Mouse (Mus musculus) embryonic facial prominence, embryonic 15.5 days (tissue): Measurements from ENCODE around the gene Sema4c. TPM values are rescaled to one million over a fixed set of nuclear protein-coding genes. Genes with fewer than 3 reads are reported as not detected.

ENCODE experiments used
- microRNA-seq: library from miRNA; unstranded; fragments of <30 nt; microRNA quantifications from one replicate; pipeline ENCODE4, GENCODE M21; 2016; ENCODE audit warnings: borderline number of aligned reads
- polyA plus RNA-seq: library from polyadenylated mRNA; unstranded; fragments of >200 nt; fragmentation: Nextera tagmentation; extraction: Ambion mirVana; gene quantifications from 2 replicates; pipeline ENCODE4 v1.2.1, GENCODE M21; 2015

Gene Sema4c
- polyA plus RNA-seq, 1 experiment from 2014 or later, result 18.6 TPM

Small RNAs within 50 kb of the gene (microRNA-seq; reads per million reads assigned to microRNA genes)
- not detected for gene Gm47280

Other genes with a start within 250 kb of the Sema4c start
- 42.2 TPM in 2 replicates for gene Kansl3, start 189.2 kb downstream of the Sema4c start, polyA plus RNA-seq
- gene Fer1l5, start 186.1 kb downstream of the Sema4c start, polyA plus RNA-seq, result 1.0 and 1.2 TPM in 2 replicates
- 45.9 and 52.0 TPM in 2 replicates for gene Lman2l, start 113.1 kb downstream of the Sema4c start, polyA plus RNA-seq
- 15.0 and 15.8 TPM in 2 replicates for gene Cnnm4, start 86.7 kb downstream of the Sema4c start, polyA plus RNA-seq
- gene Cnnm3, start 46.5 kb downstream of the Sema4c start, polyA plus RNA-seq, result 3.8 and 4.3 TPM in 2 replicates
- gene Ankrd23, start 21.5 kb downstream of the Sema4c start, polyA plus RNA-seq, result 17.6 and 21.6 TPM in 2 replicates
- gene Gm42417, start 18.9 kb downstream of the Sema4c start, polyA plus RNA-seq, result 0.25 and 0.40 TPM in 2 replicates
- gene Ankrd39, start 10.9 kb downstream of the Sema4c start, polyA plus RNA-seq, result 25.7 and 29.5 TPM in 2 replicates
- gene Fam178b, start 124.8 kb upstream of the Sema4c start, polyA plus RNA-seq, result 1.3 and 3.5 TPM in 2 replicates
- 549 and 569 TPM in 2 replicates for gene Cox5b, start 133.1 kb upstream of the Sema4c start, polyA plus RNA-seq
- 0.34 and 0.44 TPM in 2 replicates for gene 4933424G06Rik, start 151.8 kb upstream of the Sema4c start, polyA plus RNA-seq
- 110 and 118 TPM in 2 replicates for gene Actr1b, start 156.1 kb upstream of the Sema4c start, polyA plus RNA-seq
- 0.64 and 0.85 TPM in 2 replicates for gene Zap70, start 203.4 kb upstream of the Sema4c start, polyA plus RNA-seq